Mouse (Mus musculus) E14TG2a.4 (cell line): ENCODE measurements around the gene Tnnt2.

Source experiments
- CTCF ChIP-seq: conservative IDR thresholded peaks from 2 replicates; pipeline ENCODE4 v1.5.1; 2014; ENCODE audit warnings: low read length
- POU5F1 ChIP-seq: IDR thresholded peaks from 2 replicates; pipeline ENCODE4 v1.6.1; 2014; ENCODE audit warnings: low read length, borderline replicate concordance

DNA sequence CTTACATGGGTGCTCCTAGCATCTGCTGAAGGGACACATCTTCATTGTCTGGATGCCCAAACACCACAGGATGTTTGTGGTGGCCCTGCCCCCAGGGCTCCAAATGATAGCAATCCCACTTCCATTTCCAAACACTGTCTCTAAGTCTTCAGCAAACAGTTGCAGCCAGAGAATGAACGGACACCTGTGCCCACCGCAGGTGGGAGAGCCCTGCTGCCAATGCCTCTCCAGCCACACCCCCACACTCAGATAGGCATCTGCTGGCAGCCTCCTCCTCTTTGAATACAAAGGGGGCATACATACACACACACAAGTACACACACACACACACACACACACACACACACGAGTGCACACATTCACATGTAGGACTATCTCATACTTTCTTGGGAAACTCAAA, 57.2 kb downstream of the Tnnt2 start:
- TF ChIP-seq CTCF (no peak), POU5F1 (no peak)
